Mouse (Mus musculus) stomach, embryonic 16.5 days (tissue): ENCODE measurements around the gene Scube3. TPM values are rescaled to one million over a fixed set of nuclear protein-coding genes. Genes with fewer than 3 reads are reported as not detected.

Experiments
- ATAC-seq: fragments of 200-750 bp; cut with Nextera tagmentation; 2 replicates; pipeline ENCODE4 v1.8.0; 2017; ENCODE audit warnings: moderate number of reproducible peaks, moderate TSS enrichment; ENCODE audit not compliant: insufficient read depth, low FRiP score
- H3K27ac ChIP-seq: fragments of 300-500 bp; sonication (generic); 2 replicates; pipeline ENCODE4 v1.5.1; 2014; ENCODE audit warnings: low read length
- H3K27me3 ChIP-seq: fragments of 300-500 bp; sonication (generic); 2 replicates; pipeline ENCODE4 v1.6.1; 2014; ENCODE audit warnings: low read length, control low read depth, mixed read lengths; ENCODE audit not compliant: control insufficient read depth, insufficient read depth
- H3K36me3 ChIP-seq: fragments of 300-500 bp; sonication (generic); 2 replicates; pipeline ENCODE4 v1.6.1; 2014; ENCODE audit warnings: low read length; ENCODE audit not compliant: control insufficient read depth, insufficient read depth
- H3K4me1 ChIP-seq: fragments of 300-500 bp; sonication (generic); 2 replicates; pipeline ENCODE4 v1.6.1; 2014; ENCODE audit warnings: low read length, control low read depth, mixed read lengths; ENCODE audit not compliant: control insufficient read depth, insufficient read depth
- H3K4me2 ChIP-seq: fragments of 300-500 bp; sonication (generic); 2 replicates; pipeline ENCODE4 v1.6.1; 2014; ENCODE audit warnings: low read depth, low read length, mixed read lengths
- H3K4me3 ChIP-seq: fragments of 300-500 bp; sonication (generic); replicated peaks from 2 replicates; pipeline ENCODE4 v1.5.1; 2014; ENCODE audit warnings: mild to moderate bottlenecking, low read length
- H3K9ac ChIP-seq: fragments of 300-500 bp; sonication (generic); 2 replicates; pipeline ENCODE4 v1.6.1; 2014; ENCODE audit warnings: low read length
- H3K9me3 ChIP-seq: fragments of 300-500 bp; sonication (generic); replicated peaks from 2 replicates; pipeline ENCODE4 v1.6.1; 2016; ENCODE audit warnings: low read length, control low read depth; ENCODE audit not compliant: control insufficient read depth
- whole genome bisulfite sequencing: fragments of 180-500 bp; shearing (Covaris S2); extraction: QIAGEN DNeasy Blood & Tissue Kit; methylation state at CpG from one replicate; pipeline ENCODE4 v1.1.7; 2014; 5-methylcytosine and 5-hydroxymethylcytosine counted together
- polyA plus RNA-seq: library from polyadenylated mRNA; unstranded; fragments of >200 nt; fragmentation: Nextera tagmentation; extraction: Ambion mirVana; gene quantifications from 2 replicates; pipeline ENCODE4 v1.2.1, GENCODE M21; 2015

Scube3 gene
- polyA plus RNA-seq, 1 experiment from 2014 or later = 1.3 TPM

- H3K4me3 ChIP-seq = no peak overlapping the region
- peaks cover 11% of the 10 kb centered on the region for H3K4me1 ChIP-seq
- H3K9me3 ChIP-seq = no peaks in the 10 kb centered on the region
- no peak overlapping the region for H3K27ac ChIP-seq
- H3K36me3 ChIP-seq = peaks cover 4% of the 10 kb centered on the region; the same call in 1 of the 2 replicates
- no peak for ATAC-seq
- WGBS = 85% methylated on average over 8 of the region's 8 CpGs
- H3K4me2 ChIP-seq = no peak overlapping the region
- H3K9ac ChIP-seq = no peak overlapping the region
- no peaks in the 10 kb centered on the region for H3K27me3 ChIP-seq
These were observed 63.5 kb downstream of the Scube3 start for GRCm38 (mm10) chr17:28205443-28205842.

- Histone ChIP-seq H3K27me3 (no peaks in the 10 kb centered on the region), H3K4me3 (no peak overlapping the region), H3K9ac (peak overlapping the region; percentile 75), H3K4me2 (peak overlapping the region; percentile 69; the same call in 1 of the 2 replicates), H3K4me1 (peaks cover 11% of the 10 kb centered on the region), H3K27ac (peak overlapping the region; percentile 82), H3K36me3 (0 out of 2 replicates have a peak, but pooled peaks cover 3% of the 10 kb centered on the region), H3K9me3 (no peaks in the 10 kb centered on the region)
- no peak for ATAC-seq
- 68% methylated on average over 8 of the region's 8 CpGs for WGBS
These were observed 65.2 kb downstream of the Scube3 start for GRCm38 (mm10) chr17:28207092-28207491.

- H3K9me3 ChIP-seq = no peaks in the 10 kb centered on the region
- peak within 1 kb of the TSS; percentile 69 for H3K4me2 ChIP-seq
- peak within 1 kb of the TSS; percentile 75 for H3K9ac ChIP-seq
- H3K4me1 ChIP-seq = peaks cover 18% of the 10 kb centered on the region
- WGBS = 16% methylated on average over 26 of the region's 26 CpGs
- 0 out of 2 replicates have a peak, but pooled peaks cover 3% of the 10 kb centered on the region for H3K36me3 ChIP-seq
- H3K27me3 ChIP-seq = no peaks in the 10 kb centered on the region
- peak within 1 kb of the TSS; percentile 82 for H3K27ac ChIP-seq
- H3K4me3 ChIP-seq = peak within 1 kb of the TSS; percentile 42
- peak; percentile 93 for ATAC-seq
These were observed 65.8 kb downstream of the Scube3 start, which contains the start of gene Def6 for GRCm38 (mm10) chr17:28207591-28208313. Gene Def6, plus strand, starts transcription at chr17:28207778.

- peak overlapping the region; percentile 69 for H3K4me2 ChIP-seq
- 0 out of 2 replicates have a peak, but pooled peaks cover 3% of the 10 kb centered on the region for H3K36me3 ChIP-seq
- H3K4me1 ChIP-seq = peaks cover 19% of the 10 kb centered on the region
- H3K4me3 ChIP-seq = peak overlapping the region; percentile 42
- H3K27me3 ChIP-seq = no peaks in the 10 kb centered on the region
- H3K9me3 ChIP-seq = no peaks in the 10 kb centered on the region
- ATAC-seq = no peak
- WGBS = 67% methylated on average over 8 of the region's 8 CpGs
- peak overlapping the region; percentile 82; the same call in 1 of the 2 replicates for H3K27ac ChIP-seq
- H3K9ac ChIP-seq = peak overlapping the region; percentile 75
These were observed 66.3 kb downstream of the Scube3 start for GRCm38 (mm10) chr17:28208314-28208612.

GRCm38 (mm10) chr17:28209457-28210110, 67.6 kb downstream of the Scube3 start:
- no peak overlapping the region for H3K4me2 ChIP-seq

GRCm38 (mm10) chr17:28211921-28212341, 70.0 kb downstream of the Scube3 start:
- H3K36me3 ChIP-seq = no peaks in the 10 kb centered on the region
- WGBS = 57% methylated on average over 6 of the region's 6 CpGs

More at GRCm38 (mm10) chr17:28209457-28210110, 67.6 kb downstream of the Scube3 start:
- ATAC-seq = no peak
- H3K9me3 ChIP-seq = no peaks in the 10 kb centered on the region
- peaks cover 19% of the 10 kb centered on the region for H3K4me1 ChIP-seq
- H3K27me3 ChIP-seq = no peaks in the 10 kb centered on the region
- no peak overlapping the region for H3K4me3 ChIP-seq
- H3K36me3 ChIP-seq = 0 out of 2 replicates have a peak, but pooled peaks cover 3% of the 10 kb centered on the region
- no peak overlapping the region for H3K27ac ChIP-seq
- no peak overlapping the region for H3K9ac ChIP-seq
- 58% methylated on average over 4 of the region's 4 CpGs for WGBS

GRCm38 (mm10) chr17:28212391-28212790, 70.5 kb downstream of the Scube3 start:
- ATAC-seq = no peak
- H3K4me3 ChIP-seq = no peak overlapping the region
- WGBS = 50% methylated on average over 9 of the region's 9 CpGs
- no peaks in the 10 kb centered on the region for H3K9me3 ChIP-seq
- H3K4me1 ChIP-seq = peaks cover 15% of the 10 kb centered on the region
- no peaks in the 10 kb centered on the region for H3K27me3 ChIP-seq
- H3K36me3 ChIP-seq = no peaks in the 10 kb centered on the region
- H3K9ac ChIP-seq = 0 out of 2 replicates have a peak overlapping the region, but pooled peaks have one; percentile 47
- H3K4me2 ChIP-seq = no peak overlapping the region
- H3K27ac ChIP-seq = peak overlapping the region; percentile 34; the same call in 1 of the 2 replicates

More at GRCm38 (mm10) chr17:28211921-28212341, 70.0 kb downstream of the Scube3 start:
- H3K4me1 ChIP-seq = peaks cover 19% of the 10 kb centered on the region
- no peak overlapping the region for H3K9ac ChIP-seq
- H3K4me3 ChIP-seq = no peak overlapping the region
- peak overlapping the region; percentile 34; the same call in 1 of the 2 replicates for H3K27ac ChIP-seq
- H3K27me3 ChIP-seq = no peaks in the 10 kb centered on the region
- ATAC-seq = no peak
- no peak overlapping the region for H3K4me2 ChIP-seq
- no peaks in the 10 kb centered on the region for H3K9me3 ChIP-seq

GRCm38 (mm10) chr17:28213236-28213635, 71.3 kb downstream of the Scube3 start:
- ATAC-seq = no peak; the same call in 1 of the 2 replicates
- H3K9me3 ChIP-seq = no peaks in the 10 kb centered on the region
- H3K4me2 ChIP-seq = no peak overlapping the region
- no peak overlapping the region for H3K27ac ChIP-seq
- no peaks in the 10 kb centered on the region for H3K36me3 ChIP-seq
- 25% methylated on average over 4 of the region's 4 CpGs for WGBS
- H3K4me3 ChIP-seq = no peak overlapping the region
- H3K4me1 ChIP-seq = peaks cover 15% of the 10 kb centered on the region; the same call in 1 of the 2 replicates
- H3K9ac ChIP-seq = no peak overlapping the region
- H3K27me3 ChIP-seq = no peaks in the 10 kb centered on the region

GRCm38 (mm10) chr17:28216791-28217190, 74.8 kb downstream of the Scube3 start:
- no peak overlapping the region for H3K4me3 ChIP-seq
- H3K27me3 ChIP-seq = no peaks in the 10 kb centered on the region
- 81% methylated on average over 9 of the region's 9 CpGs for WGBS
- H3K9ac ChIP-seq = no peak overlapping the region
- no peak overlapping the region for H3K4me2 ChIP-seq
- H3K36me3 ChIP-seq = no peaks in the 10 kb centered on the region
- H3K4me1 ChIP-seq = peaks cover 16% of the 10 kb centered on the region; the same call in 1 of the 2 replicates
- no peak overlapping the region for H3K27ac ChIP-seq
- H3K9me3 ChIP-seq = no peaks in the 10 kb centered on the region
- ATAC-seq = no peak
